Mouse (Mus musculus): ENCODE measurements around the gene Klhl23. TPM values are rescaled to one million over a fixed set of nuclear protein-coding genes. Genes with fewer than 3 reads are reported as not detected.
A peak's percentile ranks its signal among the peaks of the same experiment; 100 is the strongest.
"Not testable (repeated sequence)": the region's sequence is repeated elsewhere in the genome, so short reads cannot be mapped to it uniquely, and the experiment has no call there.

The Klhl23 gene
- polyA plus RNA-seq, 1 experiment from 2014 or later: 25.8 TPM

DNA sequence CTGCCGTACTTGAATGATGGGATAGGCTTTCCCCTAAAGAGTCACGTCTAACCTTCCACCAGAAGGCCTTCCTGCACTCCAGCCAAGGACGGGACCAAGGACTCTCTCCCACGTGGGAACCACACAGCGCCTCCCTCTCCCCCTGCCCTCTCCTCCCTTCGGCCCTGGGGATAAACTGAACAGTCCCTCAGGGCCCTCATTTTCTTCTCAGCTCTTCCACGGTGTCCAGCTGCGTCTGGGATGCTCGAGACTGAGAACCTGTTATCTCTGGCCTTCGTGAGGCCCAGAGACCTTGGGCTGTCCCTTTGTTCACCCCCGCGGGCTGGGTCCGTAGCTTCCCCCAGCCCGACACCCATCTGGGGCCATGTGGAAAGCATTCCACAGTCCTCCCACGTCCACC, 11.6 kb upstream of the Klhl23 start:
- H3K36me3 ChIP-seq: no peaks in the 10 kb centered on the region
- H3K27ac ChIP-seq (replicated peaks): no peak overlapping the region
- no peaks in the 10 kb centered on the region for H3K9me3 ChIP-seq (replicated peaks)
- 59% methylated on average over 15 of the region's 15 CpGs for WGBS
- H3K27me3 ChIP-seq: no peaks in the 10 kb centered on the region
- no peak for ATAC-seq (ENCODE audit: insufficient number of reproducible peaks, low FRiP score, low TSS enrichment, low read depth)
- no peaks in the 10 kb centered on the region for H3K4me1 ChIP-seq
- no peak overlapping the region for H3K9ac ChIP-seq
- no peak overlapping the region for H3K4me3 ChIP-seq (replicated peaks)
- no peak overlapping the region for H3K4me2 ChIP-seq (replicated peaks)

GRCm38 (mm10) chr2:69811349-69811748, 10.4 kb upstream of the Klhl23 start:
- not testable (repeated sequence) for H3K4me1 ChIP-seq; H3K27ac ChIP-seq (replicated peaks); H3K27me3 ChIP-seq; H3K4me3 ChIP-seq (replicated peaks); H3K9ac ChIP-seq; H3K9me3 ChIP-seq (replicated peaks); ATAC-seq (ENCODE audit: insufficient number of reproducible peaks, low FRiP score, low TSS enrichment, low read depth); H3K4me2 ChIP-seq (replicated peaks); H3K36me3 ChIP-seq
- WGBS: 78% methylated on average over 7 of the region's 7 CpGs

GRCm38 (mm10) chr2:69816575-69816974, 5.2 kb upstream of the Klhl23 start:
- ATAC-seq (ENCODE audit: insufficient number of reproducible peaks, low FRiP score, low TSS enrichment, low read depth): no peak
- Histone ChIP-seq H3K36me3 (no peaks in the 10 kb centered on the region), H3K4me1 (no peaks in the 10 kb centered on the region), H3K4me3 (replicated peaks) (no peak overlapping the region), H3K9me3 (replicated peaks) (no peaks in the 10 kb centered on the region), H3K27ac (replicated peaks) (no peak overlapping the region), H3K27me3 (no peaks in the 10 kb centered on the region), H3K9ac (no peak overlapping the region), H3K4me2 (replicated peaks) (no peak overlapping the region)
- WGBS: 77% methylated on average over 5 of the region's 5 CpGs

DNA sequence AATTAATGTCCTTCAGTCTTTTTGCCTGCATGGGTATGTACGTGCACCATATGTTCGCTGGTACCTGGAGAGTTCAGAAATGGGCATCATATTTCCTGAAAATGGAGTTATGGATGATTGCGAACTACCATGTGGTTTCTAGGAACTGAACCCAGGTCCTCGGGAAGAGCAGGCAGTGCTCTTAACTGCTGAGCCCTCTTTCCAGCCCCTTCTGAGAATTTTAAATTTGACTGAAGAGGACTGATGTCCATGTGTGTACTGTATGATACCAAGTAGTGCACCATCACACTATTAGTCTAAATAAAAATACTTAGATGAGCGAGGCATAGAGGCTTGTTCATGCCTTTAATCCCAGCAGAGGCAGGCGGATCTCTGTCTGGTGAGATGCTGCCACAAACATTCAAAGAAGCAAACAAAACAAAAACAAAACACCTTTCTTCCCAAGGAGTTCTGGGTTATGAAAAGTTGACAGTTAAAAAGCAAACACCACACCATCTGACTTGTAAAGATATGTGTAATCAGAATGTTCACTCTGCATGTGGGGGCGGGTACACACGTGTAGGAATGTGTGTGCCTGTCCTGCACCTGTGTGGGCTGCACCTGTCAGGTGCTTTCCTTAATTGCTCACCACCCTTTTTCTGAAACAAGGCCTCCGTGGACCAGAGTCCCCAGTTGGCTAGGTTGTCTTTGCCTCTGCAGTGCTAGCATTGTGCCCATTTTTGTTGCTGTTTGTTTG, 3.2 kb upstream of the Klhl23 start:
- no peak overlapping the region for H3K4me2 ChIP-seq (replicated peaks)
- 68% methylated on average over 9 of the region's 9 CpGs for WGBS
- no peak for ATAC-seq (ENCODE audit: insufficient number of reproducible peaks, low FRiP score, low TSS enrichment, low read depth)

DNA sequence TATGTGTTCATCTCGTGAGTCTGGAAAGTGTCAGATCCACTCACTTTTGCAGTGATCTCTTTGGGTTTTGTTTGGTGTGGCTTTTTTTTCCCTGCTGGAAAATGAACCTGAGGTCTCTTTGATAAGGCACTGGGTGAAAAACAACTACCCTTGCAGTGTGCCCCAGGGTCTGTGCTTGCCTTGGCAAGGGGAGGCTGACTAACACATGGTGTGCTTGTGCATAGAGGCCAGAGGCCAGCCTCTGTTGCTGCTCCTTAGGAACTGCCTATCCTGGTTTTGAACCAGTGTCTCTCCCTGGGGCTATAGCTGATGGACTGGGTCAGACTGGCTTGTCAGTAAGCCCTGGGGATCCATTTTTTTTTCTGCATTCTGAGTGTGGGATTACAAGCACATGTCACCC, 1.5 kb upstream of the Klhl23 start:
- Histone ChIP-seq H3K36me3 (no peaks in the 10 kb centered on the region), H3K4me3 (replicated peaks) (no peak overlapping the region), H3K9me3 (replicated peaks) (no peaks in the 10 kb centered on the region), H3K4me2 (replicated peaks) (no peak overlapping the region), H3K9ac (no peak overlapping the region), H3K27me3 (no peaks in the 10 kb centered on the region), H3K27ac (replicated peaks) (no peak overlapping the region), H3K4me1 (0 out of 2 replicates have a peak, but pooled peaks cover 6% of the 10 kb centered on the region)
- no peak for ATAC-seq (ENCODE audit: insufficient number of reproducible peaks, low FRiP score, low TSS enrichment, low read depth)
- 71% methylated on average over 1 of the region's 1 CpGs for WGBS

More for the DNA sequence above, 3.2 kb upstream of the Klhl23 start:
- no peaks in the 10 kb centered on the region for H3K36me3 ChIP-seq
- no peak overlapping the region for H3K4me3 ChIP-seq (replicated peaks)
- no peak overlapping the region for H3K9ac ChIP-seq
- H3K27ac ChIP-seq (replicated peaks): no peak overlapping the region
- no peaks in the 10 kb centered on the region for H3K27me3 ChIP-seq
- no peaks in the 10 kb centered on the region for H3K9me3 ChIP-seq (replicated peaks)
- no peaks in the 10 kb centered on the region for H3K4me1 ChIP-seq

- H3K9me3 ChIP-seq (replicated peaks): no peaks in the 10 kb centered on the region
- H3K4me2 ChIP-seq (replicated peaks): peak overlapping the region; percentile 70
- H3K4me3 ChIP-seq (replicated peaks): peak overlapping the region; percentile 83
- H3K36me3 ChIP-seq: no peaks in the 10 kb centered on the region; the same call in 1 of the 2 replicates
- H3K27me3 ChIP-seq: no peaks in the 10 kb centered on the region
- peaks cover 11% of the 10 kb centered on the region; the same call in 1 of the 2 replicates for H3K4me1 ChIP-seq
- ATAC-seq (ENCODE audit: insufficient number of reproducible peaks, low FRiP score, low TSS enrichment, low read depth): peak; percentile 75
- under 1% methylated on average over 69 of the region's 80 CpGs for WGBS
- H3K9ac ChIP-seq: peak overlapping the region; percentile 85
- H3K27ac ChIP-seq (replicated peaks): peak overlapping the region; percentile 93
These were observed 801 bp downstream of the Klhl23 start for GRCm38 (mm10) chr2:69822361-69823128.

- H3K27ac ChIP-seq (replicated peaks): peak overlapping the region; percentile 93
- ATAC-seq (ENCODE audit: insufficient number of reproducible peaks, low FRiP score, low TSS enrichment, low read depth): peak; percentile 81
- WGBS: 1% methylated on average over 43 of the region's 45 CpGs
- no peaks in the 10 kb centered on the region for H3K27me3 ChIP-seq
- H3K4me3 ChIP-seq (replicated peaks): peak overlapping the region; percentile 83
- peaks cover 14% of the 10 kb centered on the region; the same call in 1 of the 2 replicates for H3K4me1 ChIP-seq
- no peaks in the 10 kb centered on the region for H3K9me3 ChIP-seq (replicated peaks)
- H3K9ac ChIP-seq: peak overlapping the region; percentile 85
- H3K4me2 ChIP-seq (replicated peaks): peak overlapping the region; percentile 70
- no peaks in the 10 kb centered on the region; the same call in 1 of the 2 replicates for H3K36me3 ChIP-seq
These were observed 1.5 kb downstream of the Klhl23 start for GRCm38 (mm10) chr2:69823129-69823677.

- H3K9ac ChIP-seq: no peak overlapping the region
- no peaks in the 10 kb centered on the region for H3K27me3 ChIP-seq
- peaks cover 15% of the 10 kb centered on the region; the same call in 1 of the 2 replicates for H3K4me1 ChIP-seq
- H3K27ac ChIP-seq (replicated peaks): no peak overlapping the region
- no peak overlapping the region for H3K4me3 ChIP-seq (replicated peaks)
- no peak for ATAC-seq (ENCODE audit: insufficient number of reproducible peaks, low FRiP score, low TSS enrichment, low read depth)
- WGBS: 74% methylated on average over 10 of the region's 10 CpGs
- H3K9me3 ChIP-seq (replicated peaks): no peaks in the 10 kb centered on the region
- H3K4me2 ChIP-seq (replicated peaks): no peak overlapping the region
- peaks cover 21% of the 10 kb centered on the region for H3K36me3 ChIP-seq
These were observed 4.2 kb downstream of the Klhl23 start for GRCm38 (mm10) chr2:69825898-69826297.

- no peaks in the 10 kb centered on the region for H3K9me3 ChIP-seq (replicated peaks)
- no peaks in the 10 kb centered on the region for H3K27me3 ChIP-seq
- H3K4me3 ChIP-seq (replicated peaks): no peak overlapping the region
- H3K4me2 ChIP-seq (replicated peaks): no peak overlapping the region
- peaks cover 26% of the 10 kb centered on the region for H3K36me3 ChIP-seq
- H3K4me1 ChIP-seq: peaks cover 15% of the 10 kb centered on the region; the same call in 1 of the 2 replicates
- H3K27ac ChIP-seq (replicated peaks): no peak overlapping the region
- no peak overlapping the region for H3K9ac ChIP-seq
- WGBS: 68% methylated on average over 2 of the region's 2 CpGs
- ATAC-seq (ENCODE audit: insufficient number of reproducible peaks, low FRiP score, low TSS enrichment, low read depth): no peak
These were observed 4.6 kb downstream of the Klhl23 start for GRCm38 (mm10) chr2:69826380-69826779.

- no peaks in the 10 kb centered on the region for H3K27me3 ChIP-seq
- peaks cover 34% of the 10 kb centered on the region for H3K36me3 ChIP-seq
- peaks cover 15% of the 10 kb centered on the region; the same call in 1 of the 2 replicates for H3K4me1 ChIP-seq
- no peak overlapping the region for H3K4me2 ChIP-seq (replicated peaks)
- no peak overlapping the region for H3K9ac ChIP-seq
- no peak for ATAC-seq (ENCODE audit: insufficient number of reproducible peaks, low FRiP score, low TSS enrichment, low read depth)
- H3K27ac ChIP-seq (replicated peaks): no peak overlapping the region
- no peaks in the 10 kb centered on the region for H3K9me3 ChIP-seq (replicated peaks)
- H3K4me3 ChIP-seq (replicated peaks): no peak overlapping the region
- WGBS: 46% methylated on average over 7 of the region's 7 CpGs
These were observed 6.3 kb downstream of the Klhl23 start for GRCm38 (mm10) chr2:69828031-69828430.

DNA sequence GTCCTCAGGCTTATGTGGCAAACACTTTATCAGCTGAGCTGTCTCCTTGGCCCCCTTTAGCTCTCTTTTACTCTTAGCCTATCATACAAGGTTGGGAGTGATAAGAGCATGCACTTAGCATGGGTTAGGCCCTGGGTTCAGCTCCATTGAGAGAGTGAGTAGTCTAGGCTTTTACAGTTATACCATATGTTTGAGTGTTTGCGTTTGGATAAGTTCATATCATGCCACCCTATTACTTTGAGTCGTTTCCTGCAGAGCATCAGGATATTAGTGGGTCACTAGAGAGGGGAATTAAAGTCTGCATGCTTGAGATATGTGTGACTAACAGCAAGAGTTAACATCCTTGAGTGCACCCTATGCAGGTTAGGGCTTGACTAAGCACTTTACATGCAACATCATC, 7.9 kb downstream of the Klhl23 start:
- H3K9me3 ChIP-seq (replicated peaks): no peaks in the 10 kb centered on the region
- H3K27ac ChIP-seq (replicated peaks): no peak overlapping the region
- H3K9ac ChIP-seq: no peak overlapping the region
- H3K4me2 ChIP-seq (replicated peaks): no peak overlapping the region
- H3K36me3 ChIP-seq: peaks cover 47% of the 10 kb centered on the region
- ATAC-seq (ENCODE audit: insufficient number of reproducible peaks, low FRiP score, low TSS enrichment, low read depth): no peak
- 86% methylated on average over 2 of the region's 2 CpGs for WGBS
- peaks cover 9% of the 10 kb centered on the region; the same call in 1 of the 2 replicates for H3K4me1 ChIP-seq
- no peak overlapping the region for H3K4me3 ChIP-seq (replicated peaks)
- H3K27me3 ChIP-seq: no peaks in the 10 kb centered on the region
